Mouse (Mus musculus) MN1 (cell line): ENCODE results near the gene Usp29.
"Not testable (repeated sequence)": the region's sequence is repeated elsewhere in the genome, so short reads cannot be mapped to it uniquely, and the experiment has no call there.

Experiments used
- DNase-seq: peaks from one replicate; pipeline ENCODE4 v3.0.0-alpha.2; 2016; ENCODE audit warnings: low spot score

Usp29 gene

GRCm38 (mm10) chr7:6925926-6926730, 195.8 kb downstream of the Usp29 start:
- no peak for DNase-seq

GRCm38 (mm10) chr7:6926731-6926995, 196.3 kb downstream of the Usp29 start:
- DNase-seq: no peak

GRCm38 (mm10) chr7:6929286-6929685, 198.9 kb downstream of the Usp29 start:
- DNase-seq: no peak

- peak; percentile 52 for DNase-seq
These were observed 204.4 kb downstream of the Usp29 start for GRCm38 (mm10) chr7:6934741-6935140.

- peak; percentile 81 for DNase-seq
These were observed 206.7 kb downstream of the Usp29 start for GRCm38 (mm10) chr7:6937040-6937439.

GRCm38 (mm10) chr7:6940761-6941231, 210.4 kb downstream of the Usp29 start:
- peak; percentile 16 for DNase-seq

GRCm38 (mm10) chr7:6948061-6948460, 217.7 kb downstream of the Usp29 start:
- not testable (repeated sequence) for DNase-seq

GRCm38 (mm10) chr7:6956576-6956975, 226.2 kb downstream of the Usp29 start:
- no peak for DNase-seq

- no peak for DNase-seq
These were observed 228.2 kb downstream of the Usp29 start for GRCm38 (mm10) chr7:6958574-6958973.

GRCm38 (mm10) chr7:6973566-6973965, 243.2 kb downstream of the Usp29 start:
- no peak for DNase-seq

GRCm38 (mm10) chr7:6976890-6977289, 246.5 kb downstream of the Usp29 start:
- peak; percentile 76 for DNase-seq

GRCm38 (mm10) chr7:6995251-6995650, 264.9 kb downstream of the Usp29 start, which contains the start of gene Aurkc:
Aurkc (plus strand) TSS chr7:6995300.
- DNase-seq: not testable (repeated sequence)

- DNase-seq: not testable (repeated sequence)
These were observed 268.5 kb downstream of the Usp29 start for GRCm38 (mm10) chr7:6998914-6999313.

GRCm38 (mm10) chr7:7005441-7005840, 275.1 kb downstream of the Usp29 start:
- DNase-seq: not testable (repeated sequence)
